Mouse (Mus musculus) midbrain, embryonic 16.5 days (tissue): ENCODE measurements around the gene Camkmt. TPM values are rescaled to one million over a fixed set of nuclear protein-coding genes. Genes with fewer than 3 reads are reported as not detected.

Source experiments
- ATAC-seq: fragments of 200-750 bp; cut with Nextera tagmentation; 2 replicates; pipeline ENCODE4 v1.8.0; 2017; ENCODE audit warnings: moderate TSS enrichment
- H3K27ac ChIP-seq: fragments of 300-500 bp; sonication (generic); 2 replicates; pipeline ENCODE4 v1.5.1; 2014; ENCODE audit warnings: mild to moderate bottlenecking, low read length, mixed read lengths
- H3K27me3 ChIP-seq: fragments of 300-500 bp; sonication (generic); 2 replicates; pipeline ENCODE4 v1.6.1; 2014; ENCODE audit warnings: low read depth, low read length, mixed read lengths; ENCODE audit not compliant: control insufficient read depth, insufficient read depth
- H3K36me3 ChIP-seq: fragments of 300-500 bp; sonication (generic); 2 replicates; pipeline ENCODE4 v1.6.1; 2014; ENCODE audit warnings: mild to moderate bottlenecking, low read length, moderate library complexity, mixed read lengths; ENCODE audit not compliant: control insufficient read depth, insufficient read depth
- H3K4me1 ChIP-seq: fragments of 300-500 bp; sonication (generic); 2 replicates; pipeline ENCODE4 v1.6.1; 2014; ENCODE audit warnings: mild to moderate bottlenecking, low read length, mixed read lengths; ENCODE audit not compliant: control insufficient read depth, insufficient read depth
- H3K4me2 ChIP-seq: fragments of 300-500 bp; sonication (generic); 2 replicates; pipeline ENCODE4 v1.6.1; 2014; ENCODE audit warnings: mild to moderate bottlenecking, low read length, mixed read lengths
- H3K4me3 ChIP-seq: fragments of 300-500 bp; sonication (generic); 2 replicates; pipeline ENCODE4 v1.5.1; 2014; ENCODE audit warnings: low read depth, mild to moderate bottlenecking, low read length, moderate library complexity, mixed read lengths
- H3K9ac ChIP-seq: fragments of 300-500 bp; sonication (generic); 2 replicates; pipeline ENCODE4 v1.6.1; 2014; ENCODE audit warnings: low read depth, low read length, mixed read lengths
- H3K9me3 ChIP-seq: fragments of 300-500 bp; sonication (generic); replicated peaks from 2 replicates; pipeline ENCODE4 v1.6.1; 2014; ENCODE audit warnings: mild to moderate bottlenecking, low read length, mixed read lengths; ENCODE audit not compliant: control insufficient read depth, poor library complexity, severe bottlenecking
- WGBS: fragments of 180-500 bp; shearing (Covaris S2); extraction: QIAGEN DNeasy Blood & Tissue Kit; methylation state at CpG from one replicate; pipeline ENCODE4 v1.1.7; 2014; 5-methylcytosine and 5-hydroxymethylcytosine counted together
- polyA plus RNA-seq: library from polyadenylated mRNA; unstranded; fragments of >200 nt; fragmentation: Nextera tagmentation; extraction: Ambion mirVana; gene quantifications from 2 replicates; pipeline ENCODE4 v1.2.1, GENCODE M21; 2015

Camkmt gene
- polyA plus RNA-seq, 1 experiment from 2014 or later: 23.2 TPM

- WGBS: 11% methylated on average over 22 of the region's 22 CpGs
- H3K27me3 ChIP-seq: peaks cover 81% of the 10 kb centered on the region
- no peaks in the 10 kb centered on the region for H3K36me3 ChIP-seq
- H3K9me3 ChIP-seq: no peaks in the 10 kb centered on the region
- H3K4me2 ChIP-seq: peak overlapping the region; percentile 23; the same call in 1 of the 2 replicates
- H3K9ac ChIP-seq: no peak overlapping the region
- ATAC-seq: no peak
- H3K4me3 ChIP-seq: no peak overlapping the region
- H3K27ac ChIP-seq: peak overlapping the region; percentile 58; the same call in 1 of the 2 replicates
- H3K4me1 ChIP-seq: peaks cover 5% of the 10 kb centered on the region; the same call in 1 of the 2 replicates
Observed at GRCm38 (mm10) chr17:85463497-85464392, 373.4 kb downstream of the Camkmt start.

DNA sequence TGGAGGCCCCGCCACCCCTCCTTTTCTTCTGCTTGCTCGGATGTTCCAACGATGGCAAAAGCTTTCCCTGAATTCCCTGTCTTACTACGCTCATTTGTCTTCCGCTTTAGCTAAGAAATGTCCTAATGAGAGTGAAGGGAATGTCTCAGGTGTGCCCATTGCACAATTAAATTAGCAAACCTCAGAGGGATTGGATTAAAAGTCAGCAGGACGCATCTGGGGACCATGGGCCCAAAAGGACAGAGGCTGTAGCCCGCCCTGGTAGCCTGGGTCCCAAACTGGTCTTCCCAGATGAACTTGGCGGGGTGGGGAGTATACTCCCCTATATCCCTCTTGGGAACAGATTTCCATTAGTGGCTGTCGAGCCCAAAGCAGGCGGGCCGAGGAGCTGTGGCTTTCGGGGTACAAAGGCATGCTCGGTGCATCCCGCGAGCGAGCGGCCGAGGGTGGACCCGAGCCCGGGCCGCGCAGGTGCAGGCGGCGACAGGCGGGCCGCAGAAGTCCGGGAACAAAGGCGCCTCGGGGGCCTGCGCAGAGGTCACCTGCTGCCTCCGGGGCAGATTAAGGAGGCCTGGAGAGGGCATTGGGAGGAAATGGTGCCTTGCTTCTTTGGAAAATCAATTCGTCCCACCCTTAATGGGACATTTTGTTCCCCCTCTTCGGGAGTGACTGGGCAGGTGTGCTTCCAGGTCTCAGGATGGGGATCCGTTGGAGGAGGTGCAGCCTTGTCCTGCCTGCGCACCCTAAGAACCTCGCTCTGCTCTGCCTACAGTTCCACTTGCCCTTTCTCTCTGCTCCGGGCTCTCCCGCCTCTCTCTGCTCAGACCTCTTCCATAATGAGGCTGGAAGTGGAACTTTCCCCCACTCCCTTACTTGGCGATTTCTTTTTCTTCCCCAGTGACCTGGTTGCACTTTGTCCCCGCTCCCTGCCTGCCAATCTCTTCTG is 374.4 kb downstream of the Camkmt start:
- peaks cover 5% of the 10 kb centered on the region; the same call in 1 of the 2 replicates for H3K4me1 ChIP-seq
- H3K27ac ChIP-seq: peak overlapping the region; percentile 58
- H3K36me3 ChIP-seq: no peaks in the 10 kb centered on the region
- peak overlapping the region; percentile 6; the same call in 1 of the 2 replicates for H3K4me3 ChIP-seq
- no peaks in the 10 kb centered on the region for H3K9me3 ChIP-seq
- H3K9ac ChIP-seq: no peak overlapping the region
- peak; percentile 58; the same call in 1 of the 2 replicates for ATAC-seq
- peaks cover 82% of the 10 kb centered on the region for H3K27me3 ChIP-seq
- WGBS: 3% methylated on average over 40 of the region's 40 CpGs
- peak overlapping the region; percentile 33 for H3K4me2 ChIP-seq

GRCm38 (mm10) chr17:85469776-85470175 is 379.4 kb downstream of the Camkmt start:
- Histone ChIP-seq H3K4me2 (no peak overlapping the region), H3K9ac (no peak overlapping the region), H3K36me3 (no peaks in the 10 kb centered on the region), H3K9me3 (no peaks in the 10 kb centered on the region), H3K27ac (no peak overlapping the region), H3K4me3 (no peak overlapping the region), H3K4me1 (no peaks in the 10 kb centered on the region; the same call in 1 of the 2 replicates), H3K27me3 (peaks cover 85% of the 10 kb centered on the region)
- 78% methylated on average over 4 of the region's 4 CpGs for WGBS
- no peak for ATAC-seq

- no peaks in the 10 kb centered on the region; the same call in 1 of the 2 replicates for H3K4me1 ChIP-seq
- no peak overlapping the region for H3K4me2 ChIP-seq
- no peak overlapping the region for H3K9ac ChIP-seq
- H3K9me3 ChIP-seq: no peaks in the 10 kb centered on the region
- ATAC-seq: no peak
- 7% methylated on average over 5 of the region's 5 CpGs for WGBS
- H3K4me3 ChIP-seq: no peak overlapping the region
- H3K36me3 ChIP-seq: no peaks in the 10 kb centered on the region
- no peak overlapping the region for H3K27ac ChIP-seq
- peaks cover 77% of the 10 kb centered on the region for H3K27me3 ChIP-seq
Observed at GRCm38 (mm10) chr17:85472687-85473202, 382.4 kb downstream of the Camkmt start.

- H3K27ac ChIP-seq: no peak overlapping the region
- no peak overlapping the region for H3K4me3 ChIP-seq
- no peaks in the 10 kb centered on the region; the same call in 1 of the 2 replicates for H3K4me1 ChIP-seq
- no peak for ATAC-seq
- H3K9me3 ChIP-seq: no peaks in the 10 kb centered on the region
- no peak overlapping the region for H3K9ac ChIP-seq
- H3K27me3 ChIP-seq: peaks cover 75% of the 10 kb centered on the region
- WGBS: 3% methylated on average over 16 of the region's 16 CpGs
- no peak overlapping the region for H3K4me2 ChIP-seq
- H3K36me3 ChIP-seq: no peaks in the 10 kb centered on the region
Observed at GRCm38 (mm10) chr17:85473217-85473616, 382.9 kb downstream of the Camkmt start.

- no peaks in the 10 kb centered on the region for H3K9me3 ChIP-seq
- H3K4me1 ChIP-seq: no peaks in the 10 kb centered on the region; the same call in 1 of the 2 replicates
- WGBS: 5% methylated on average over 8 of the region's 8 CpGs
- H3K9ac ChIP-seq: no peak overlapping the region
- H3K4me3 ChIP-seq: no peak overlapping the region
- no peak for ATAC-seq
- peaks cover 73% of the 10 kb centered on the region for H3K27me3 ChIP-seq
- H3K27ac ChIP-seq: no peak overlapping the region
- no peaks in the 10 kb centered on the region for H3K36me3 ChIP-seq
- no peak overlapping the region for H3K4me2 ChIP-seq
Observed at GRCm38 (mm10) chr17:85473881-85474280, 383.5 kb downstream of the Camkmt start.

GRCm38 (mm10) chr17:85481241-85481640 is 390.9 kb downstream of the Camkmt start:
- H3K4me2 ChIP-seq: no peak overlapping the region
- ATAC-seq: no peak
- H3K36me3 ChIP-seq: no peaks in the 10 kb centered on the region
- H3K9ac ChIP-seq: no peak overlapping the region
- peaks cover 60% of the 10 kb centered on the region for H3K27me3 ChIP-seq
- no peaks in the 10 kb centered on the region for H3K9me3 ChIP-seq
- WGBS: 91% methylated on average over 8 of the region's 8 CpGs
- H3K4me1 ChIP-seq: 0 out of 2 replicates have a peak, but pooled peaks cover 6% of the 10 kb centered on the region
- H3K4me3 ChIP-seq: no peak overlapping the region
- no peak overlapping the region for H3K27ac ChIP-seq

DNA sequence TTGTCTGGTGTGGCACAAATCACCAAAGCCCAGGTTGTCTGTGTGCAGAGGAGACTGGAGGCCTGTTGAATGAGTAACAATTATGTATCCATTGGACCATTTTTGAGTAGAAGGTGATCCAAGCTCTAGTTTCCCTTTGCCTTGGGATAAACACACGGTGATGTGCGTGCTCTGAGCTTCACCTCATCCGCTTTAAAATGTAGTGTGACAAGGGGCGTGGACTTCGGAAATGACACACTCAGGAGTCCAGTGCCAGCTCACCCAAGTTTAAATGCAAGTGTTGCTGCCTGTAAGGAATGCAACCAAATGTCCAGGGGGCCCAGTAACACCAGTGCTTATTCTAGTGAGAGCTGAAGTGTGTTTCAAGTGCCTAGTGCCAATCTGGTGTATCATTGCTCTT is 392.7 kb downstream of the Camkmt start:
- Histone ChIP-seq H3K9me3 (no peaks in the 10 kb centered on the region), H3K4me3 (no peak overlapping the region), H3K27me3 (peaks cover 54% of the 10 kb centered on the region), H3K27ac (no peak overlapping the region), H3K36me3 (no peaks in the 10 kb centered on the region), H3K4me2 (no peak overlapping the region), H3K4me1 (peaks cover 8% of the 10 kb centered on the region; the same call in 1 of the 2 replicates), H3K9ac (no peak overlapping the region)
- ATAC-seq: no peak
- WGBS: 95% methylated on average over 5 of the region's 5 CpGs
